Mouse (Mus musculus) cortical plate, adult 2 months (tissue): ENCODE measurements around the gene Bend5. TPM values are rescaled to one million over a fixed set of nuclear protein-coding genes. Genes with fewer than 3 reads are reported as not detected.

Source experiments
- H3K27ac ChIP-seq: fragments of 200-500 bp; 2 replicates; pipeline ENCODE4 v1.5.1; 2012; ENCODE audit warnings: low read length, control low read depth, inconsistent platforms; ENCODE audit not compliant: insufficient read depth
- H3K4me1 ChIP-seq: fragments of 200-500 bp; 2 replicates; pipeline ENCODE4 v1.6.1; 2011; ENCODE audit warnings: low read length; ENCODE audit not compliant: control insufficient read depth, insufficient read depth
- H3K4me3 ChIP-seq: fragments of 200-500 bp; 2 replicates; pipeline ENCODE4 v1.5.1; 2011; ENCODE audit warnings: mild to moderate bottlenecking, low read length, control low read depth; ENCODE audit not compliant: insufficient read depth
- CTCF ChIP-seq: fragments of 200-500 bp; IDR thresholded peaks from 2 replicates; pipeline ENCODE4 v1.5.1; 2011; ENCODE audit warnings: mild to moderate bottlenecking, control low read depth, low read length; ENCODE audit not compliant: insufficient read depth; ENCODE audit errors: extremely low read depth
- POLR2A ChIP-seq: fragments of 200-500 bp; IDR thresholded peaks from 2 replicates; pipeline ENCODE4 v1.6.1; 2011; ENCODE audit warnings: mild to moderate bottlenecking, low read length, control low read depth; ENCODE audit not compliant: insufficient read depth; ENCODE audit errors: extremely low read depth
- polyA plus RNA-seq: library from polyadenylated mRNA; depleted of rRNA; stranded (reverse); fragments of >200 nt; gene quantifications from 2 replicates; pipeline ENCODE4 v1.2.3, GENCODE M21; 2012

The Bend5 gene
- polyA plus RNA-seq, 1 experiment: 15.5 TPM

DNA sequence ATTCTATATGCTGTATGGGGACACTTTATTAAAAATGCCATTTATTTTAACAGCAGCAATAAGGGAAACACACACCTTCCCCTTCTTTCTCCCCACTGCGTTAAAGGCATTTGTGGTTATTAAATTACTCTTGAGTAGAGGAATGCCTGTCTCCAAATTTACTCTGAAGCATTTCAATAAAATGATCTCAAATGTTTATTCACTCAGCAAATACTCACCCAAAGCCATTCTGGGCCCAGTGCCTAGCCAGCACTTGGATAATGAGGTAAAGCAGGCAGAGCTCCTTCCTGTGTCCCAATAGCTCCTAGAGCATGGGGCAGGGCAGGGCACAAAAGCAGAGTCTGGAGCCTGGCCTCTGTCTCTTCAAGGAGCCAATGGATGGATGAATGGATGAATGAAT lies 58.2 kb downstream of the Bend5 start:
- Histone ChIP-seq H3K4me3 (no peak overlapping the region), H3K27ac (no peak overlapping the region), H3K4me1 (no peaks in the 10 kb centered on the region)
- no peak for TF ChIP-seq CTCF
- TF ChIP-seq POLR2A: no peak

DNA sequence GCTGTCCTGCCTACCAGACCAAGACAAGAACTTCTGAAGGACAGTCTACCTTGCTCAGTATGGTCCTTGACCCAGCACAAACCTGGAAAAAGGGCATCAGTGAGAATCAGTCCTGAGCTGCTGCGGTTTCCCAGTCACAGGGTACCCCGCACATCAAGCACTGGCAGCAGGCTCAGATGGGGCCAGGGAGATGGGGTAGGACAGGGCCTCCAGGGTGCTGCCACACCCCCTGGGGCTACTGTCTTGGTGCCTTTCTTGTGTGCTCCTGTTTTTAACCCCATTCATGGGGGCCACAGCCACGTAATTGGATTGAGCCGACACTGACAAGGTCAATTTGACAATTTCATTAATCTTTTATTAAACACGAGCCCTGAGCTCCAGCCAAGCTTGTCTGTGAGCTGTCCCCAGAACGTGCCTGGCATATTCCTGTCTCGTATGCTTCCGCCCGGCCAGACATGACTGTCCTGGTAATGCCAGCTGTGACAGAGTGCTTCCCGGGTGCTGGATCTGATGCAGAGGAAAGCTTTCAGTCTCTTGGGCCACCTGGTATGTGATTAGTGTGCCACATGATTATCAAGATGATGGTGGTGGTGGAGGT lies 60.7 kb downstream of the Bend5 start:
- Histone ChIP-seq H3K27ac (no peak overlapping the region), H3K4me3 (no peak overlapping the region), H3K4me1 (no peaks in the 10 kb centered on the region)
- TF ChIP-seq POLR2A: no peak
- TF ChIP-seq CTCF: no peak

DNA sequence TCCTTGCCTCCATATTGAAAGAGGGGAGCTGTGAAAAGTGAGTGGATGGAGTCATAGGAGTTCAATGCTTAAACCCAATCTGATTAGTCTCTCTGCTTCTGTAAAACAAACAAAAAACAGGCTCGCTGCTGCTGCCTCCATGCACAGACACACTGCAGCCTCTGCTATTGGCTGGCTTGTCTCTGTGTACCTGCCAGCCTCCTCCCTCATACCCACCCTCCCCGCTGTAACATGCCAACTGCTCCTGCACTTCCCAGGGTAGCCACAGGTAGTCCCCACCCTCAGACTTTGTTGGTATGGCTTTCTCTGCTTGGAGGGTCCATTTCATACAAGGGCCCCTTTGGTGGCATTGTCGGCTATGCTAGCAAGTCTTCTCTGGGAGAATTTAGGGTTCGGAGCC lies 62.7 kb downstream of the Bend5 start:
- Histone ChIP-seq H3K27ac (no peak overlapping the region), H3K4me3 (no peak overlapping the region), H3K4me1 (no peaks in the 10 kb centered on the region)
- TF ChIP-seq POLR2A: no peak
- no peak for TF ChIP-seq CTCF

DNA sequence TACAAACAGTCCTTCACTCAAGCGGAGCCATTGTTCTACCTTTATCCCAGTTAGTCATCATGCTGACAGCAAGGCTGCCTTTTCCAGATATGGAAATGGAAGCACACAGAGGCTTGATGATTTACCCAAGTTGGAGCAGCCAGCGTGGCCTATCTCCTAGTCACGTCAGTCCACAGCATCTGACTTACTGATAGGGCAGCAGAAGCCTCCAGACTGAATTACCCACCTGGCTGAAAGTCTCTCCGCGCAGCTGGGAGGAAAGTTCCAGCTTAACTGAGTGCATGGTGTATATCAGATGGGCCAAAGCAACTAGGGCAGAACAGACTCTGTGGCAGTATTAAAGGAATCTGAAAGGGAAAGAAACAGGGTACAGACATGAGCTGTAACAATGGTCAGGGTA lies 68.7 kb downstream of the Bend5 start:
- Histone ChIP-seq H3K4me1 (no peaks in the 10 kb centered on the region), H3K27ac (no peak overlapping the region), H3K4me3 (no peak overlapping the region)
- no peak for TF ChIP-seq POLR2A
- no peak for TF ChIP-seq CTCF

DNA sequence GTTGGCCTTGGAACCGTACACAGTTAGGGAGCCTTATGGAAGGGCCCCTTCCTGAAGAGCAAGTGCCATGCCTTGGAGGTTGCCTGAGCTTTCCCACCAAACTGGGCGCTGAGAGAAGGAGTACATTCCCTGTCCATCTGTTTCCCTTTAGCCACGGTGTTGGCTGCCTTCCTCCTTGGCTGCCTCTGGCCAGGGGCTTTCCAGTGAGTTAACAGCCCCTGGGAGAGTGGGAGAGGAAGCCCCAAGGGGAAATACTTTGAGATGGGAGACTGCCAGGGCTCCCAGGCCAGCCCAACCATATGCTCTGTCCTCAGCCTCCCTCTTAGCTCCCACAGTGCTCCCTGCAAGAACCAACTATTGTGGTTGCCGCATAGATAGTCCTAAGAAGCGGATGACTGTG lies 70.4 kb downstream of the Bend5 start:
- no peak for TF ChIP-seq POLR2A
- no peak for TF ChIP-seq CTCF

DNA sequence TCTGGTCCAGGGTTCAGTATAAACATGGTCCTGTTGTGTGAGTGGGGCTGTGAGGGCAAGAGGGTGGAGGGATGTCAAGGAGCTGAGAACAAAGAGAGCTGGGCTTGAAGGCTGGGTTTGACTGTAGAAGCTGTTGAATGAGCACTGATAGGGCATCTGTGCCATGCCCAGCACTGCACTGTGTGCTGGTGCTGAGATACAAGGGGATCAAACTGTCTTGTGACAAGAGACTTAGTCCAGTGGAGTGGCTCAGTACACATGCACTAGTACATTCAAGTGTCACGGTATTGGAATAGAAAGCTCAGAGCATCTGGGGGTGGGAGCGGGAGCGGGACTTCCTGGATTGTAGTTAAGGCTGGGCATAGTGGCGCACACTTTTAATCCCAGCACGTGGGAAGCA lies 71.4 kb downstream of the Bend5 start:
- no peak overlapping the region for H3K4me3 ChIP-seq
- no peak overlapping the region for H3K27ac ChIP-seq
- TF ChIP-seq POLR2A: no peak
- TF ChIP-seq CTCF: no peak
- no peaks in the 10 kb centered on the region for H3K4me1 ChIP-seq

More for the DNA sequence above, 70.4 kb downstream of the Bend5 start:
- Histone ChIP-seq H3K4me1 (no peaks in the 10 kb centered on the region), H3K27ac (no peak overlapping the region), H3K4me3 (no peak overlapping the region)

DNA sequence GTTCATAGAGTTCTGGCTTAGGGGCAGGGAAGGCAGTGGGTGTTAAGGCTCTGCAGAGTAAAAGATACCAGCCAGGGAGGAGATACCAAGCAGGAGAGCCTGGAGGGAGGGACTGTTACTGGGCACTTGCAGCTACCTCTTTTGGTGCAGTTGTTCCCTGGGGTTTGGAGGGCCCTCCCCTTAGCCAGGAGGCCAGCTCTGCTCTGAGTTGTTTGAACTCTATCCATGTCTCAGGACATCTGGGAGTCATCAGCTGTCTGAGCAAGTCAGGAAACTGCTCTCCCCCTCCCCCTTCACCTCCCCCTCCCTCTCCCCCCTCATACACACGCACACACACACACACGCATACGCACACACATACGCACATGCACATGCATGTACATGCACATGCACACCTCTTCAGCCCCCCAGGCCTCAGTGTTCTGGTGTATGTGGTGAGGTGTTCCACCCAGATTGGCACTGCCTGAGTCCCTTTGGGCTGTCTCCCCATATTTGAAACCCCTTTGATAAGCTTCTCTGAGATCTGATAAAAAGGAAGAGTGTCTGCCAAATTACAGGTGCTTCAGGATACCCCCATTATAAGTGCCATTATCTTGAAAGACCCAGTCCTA lies 72.5 kb downstream of the Bend5 start:
- no peaks in the 10 kb centered on the region for H3K4me1 ChIP-seq
- H3K27ac ChIP-seq: no peak overlapping the region
- H3K4me3 ChIP-seq: no peak overlapping the region
- no peak for TF ChIP-seq POLR2A

DNA sequence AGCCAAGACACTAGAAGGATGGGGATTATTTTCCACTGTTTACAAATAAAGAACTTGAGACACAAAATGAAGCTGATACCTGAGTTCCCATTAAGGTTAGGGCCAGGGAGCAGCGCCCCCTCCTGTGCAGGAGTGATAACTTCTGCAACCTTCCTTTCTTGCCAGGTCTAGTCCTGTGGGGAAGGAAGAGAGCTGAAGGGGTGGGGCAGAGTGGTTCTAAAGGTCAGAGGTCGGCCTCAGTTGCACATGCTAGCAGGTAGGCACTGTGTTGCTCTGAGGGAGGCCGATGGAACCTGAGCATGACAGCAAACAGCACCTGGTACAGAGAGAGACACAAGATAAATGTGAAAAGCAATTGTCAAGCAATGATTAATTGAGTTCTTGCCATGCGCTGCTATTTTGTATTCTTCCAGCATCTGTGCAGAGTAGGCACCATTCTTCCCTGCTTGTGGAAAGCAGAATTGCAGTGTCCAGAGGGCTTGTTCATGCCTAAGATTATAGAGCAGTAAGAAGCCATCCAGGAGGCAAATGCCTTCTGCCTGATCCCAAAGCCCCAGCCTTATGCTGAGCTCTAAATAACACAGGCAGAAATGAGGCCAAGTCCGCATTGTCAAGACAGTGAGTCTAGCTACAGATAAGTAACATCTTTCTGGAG lies 79.1 kb downstream of the Bend5 start:
- Histone ChIP-seq H3K4me1 (peaks cover 3% of the 10 kb centered on the region; the same call in 1 of the 2 replicates), H3K27ac (no peak overlapping the region)
- no peak for TF ChIP-seq POLR2A
- TF ChIP-seq CTCF: peak; percentile 35; the same call in 1 of the 2 replicates

DNA sequence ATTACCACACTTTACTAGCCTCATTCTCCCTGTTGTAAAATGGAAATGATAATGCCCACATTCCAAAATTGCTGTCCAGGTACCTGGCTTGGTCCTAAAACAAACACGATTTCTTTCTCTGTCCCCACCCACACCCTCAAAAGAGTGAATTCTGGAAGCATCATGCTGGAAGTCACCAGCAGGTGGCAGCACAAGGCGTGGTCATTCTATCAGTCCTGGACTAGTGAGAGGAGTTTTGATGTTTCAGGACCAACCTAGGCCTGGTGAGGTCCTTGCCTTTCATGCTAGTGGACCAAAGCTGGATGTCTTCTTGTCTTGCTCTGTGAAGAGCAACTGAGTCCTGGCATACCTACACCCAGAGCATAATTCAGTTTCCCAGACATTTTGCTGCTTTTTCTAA lies 81.1 kb downstream of the Bend5 start:
- H3K4me1 ChIP-seq: peaks cover 3% of the 10 kb centered on the region; the same call in 1 of the 2 replicates
- H3K27ac ChIP-seq: no peak overlapping the region
- peak; percentile 86 for TF ChIP-seq CTCF
- TF ChIP-seq POLR2A: no peak

More for the DNA sequence above, 79.1 kb downstream of the Bend5 start:
- H3K4me3 ChIP-seq: no peak overlapping the region

DNA sequence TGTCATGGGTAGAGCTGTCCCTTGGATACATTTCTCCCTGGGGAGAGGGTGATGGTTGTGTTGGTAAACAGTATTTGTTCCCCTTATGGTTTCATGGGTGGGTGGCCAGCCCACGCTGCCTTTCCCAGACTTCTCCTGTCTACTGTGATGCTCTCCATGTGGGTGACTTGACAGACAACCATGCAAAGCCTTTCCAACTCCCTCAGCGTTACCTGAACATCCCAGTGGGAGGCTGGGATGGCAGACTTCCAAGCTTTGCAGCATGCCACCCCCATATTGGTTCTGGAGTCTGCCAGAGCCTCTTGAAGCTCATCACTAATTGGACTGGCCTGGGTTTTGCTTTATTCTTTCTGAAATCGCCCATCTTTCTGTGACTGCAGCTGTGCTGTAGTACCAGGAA lies 83.9 kb downstream of the Bend5 start:
- no peak overlapping the region for H3K4me3 ChIP-seq
- no peak overlapping the region for H3K27ac ChIP-seq
- H3K4me1 ChIP-seq: peaks cover 3% of the 10 kb centered on the region; the same call in 1 of the 2 replicates
- no peak for TF ChIP-seq POLR2A
- TF ChIP-seq CTCF: no peak

More for the DNA sequence above, 81.1 kb downstream of the Bend5 start:
- no peak overlapping the region for H3K4me3 ChIP-seq
